Mouse (Mus musculus): ENCODE measurements around the gene Nobox. TPM values are rescaled to one million over a fixed set of nuclear protein-coding genes. Genes with fewer than 3 reads are reported as not detected.
A peak's percentile ranks its signal among the peaks of the same experiment; 100 is the strongest.

Nobox gene
- polyA plus RNA-seq, 1 experiment, result not detected

DNA sequence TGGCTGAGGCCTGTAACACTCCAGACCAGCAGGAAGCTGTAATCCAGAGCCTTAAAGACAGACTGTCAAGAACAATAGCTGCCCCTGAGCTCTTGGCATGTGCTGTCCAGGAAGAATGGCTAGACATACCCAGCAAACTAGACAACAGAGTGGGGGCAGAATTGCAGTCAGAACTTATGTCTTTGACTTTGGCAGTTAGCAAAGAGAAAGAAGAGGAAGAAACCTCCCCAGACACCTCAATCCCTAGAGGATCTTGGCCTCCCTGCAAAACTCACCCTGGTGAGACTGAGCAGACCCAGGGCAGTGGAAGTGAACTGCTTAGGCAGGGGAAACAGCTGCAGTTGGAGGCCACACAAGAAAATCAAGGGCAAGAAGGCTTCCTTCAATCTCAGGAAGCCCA lies 36.8 kb downstream of the Nobox start:
- no peak for TF ChIP-seq TCF12 (IDR thresholded peaks at IDR 0.05; ENCODE audit: insufficient read depth, poor library complexity, severe bottlenecking)
- no peak for TF ChIP-seq REST (IDR thresholded peaks at IDR 0.05; ENCODE audit: insufficient read depth, insufficient read length)
- no peak for TF ChIP-seq E2F4 (IDR thresholded peaks at IDR 0.05; ENCODE audit: insufficient read depth)
- no peak for TF ChIP-seq CEBPB (IDR thresholded peaks at IDR 0.05; ENCODE audit: insufficient read depth, poor library complexity, severe bottlenecking)
- no peak for TF ChIP-seq MAX (IDR thresholded peaks at IDR 0.05; ENCODE audit: low read depth)
- no peak for TF ChIP-seq TCF3 (IDR thresholded peaks at IDR 0.05; ENCODE audit: insufficient read length, low read depth)
- TF ChIP-seq USF1 (IDR thresholded peaks at IDR 0.05; ENCODE audit: low read depth), result no peak
- no peak for TF ChIP-seq POLR2A (IDR thresholded peaks at IDR 0.05; ENCODE audit: insufficient read length, low read depth)
- no peak for TF ChIP-seq SRF (IDR thresholded peaks at IDR 0.05; ENCODE audit: control insufficient read depth, insufficient read length, low read depth)
- no peak for TF ChIP-seq POLR2AphosphoS2 (IDR thresholded peaks at IDR 0.05; ENCODE audit: insufficient read length, low read depth)
- no peak for TF ChIP-seq MYOG (IDR thresholded peaks at IDR 0.05; ENCODE audit: control insufficient read depth in 1 of 3, insufficient read depth in 1 of 3, insufficient read length in 2 of 3, low read depth in 2 of 3)
- TF ChIP-seq MYOD1 (IDR thresholded peaks at IDR 0.05; ENCODE audit: control insufficient read depth in 1 of 3, insufficient read length in 2 of 3, low read depth in 2 of 3), result no peak
- H3K4me2 ChIP-seq (ENCODE audit: low read depth), result no peak overlapping the region
- no peaks in the 10 kb centered on the region for H3K27me3 ChIP-seq (ENCODE audit: control insufficient read depth, insufficient read depth, insufficient read length)
- H3K36me3 ChIP-seq (ENCODE audit: control insufficient read depth, insufficient read depth), result peaks cover 23% of the 10 kb centered on the region
- H3ac ChIP-seq (ENCODE audit: control insufficient read depth, insufficient read length), result no peak overlapping the region
- no peak overlapping the region for H3K4me3 ChIP-seq
- no peaks in the 10 kb centered on the region for H3K79me2 ChIP-seq (ENCODE audit: control insufficient read depth, insufficient read depth)

DNA sequence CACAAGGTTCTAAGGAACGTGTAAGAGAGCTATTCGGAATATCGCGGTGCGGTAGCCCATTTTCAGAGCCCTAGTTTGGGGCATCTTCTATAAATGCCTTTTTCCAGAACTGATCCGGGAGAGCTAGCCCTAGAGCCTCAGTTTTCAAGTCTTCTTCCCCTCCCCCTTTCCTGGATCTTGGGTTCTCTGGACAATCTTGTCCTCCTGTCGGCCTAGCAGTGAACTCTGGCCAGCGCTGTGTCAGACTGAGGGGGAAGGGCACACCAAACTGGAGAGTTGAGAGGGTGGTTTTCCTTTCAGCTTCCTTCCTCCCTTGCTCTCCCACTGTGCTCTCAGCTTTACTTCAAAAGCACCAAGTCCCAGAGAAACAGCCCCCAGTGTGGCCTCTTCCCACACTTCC lies 43.0 kb downstream of the Nobox start:
- no peaks in the 10 kb centered on the region for H3K79me2 ChIP-seq (ENCODE audit: control insufficient read depth, insufficient read depth)
- peak overlapping the region; percentile 65 for H3K4me3 ChIP-seq
- no peak overlapping the region for H3ac ChIP-seq (ENCODE audit: control insufficient read depth, insufficient read length)
- H3K4me2 ChIP-seq (ENCODE audit: low read depth), result peak overlapping the region; percentile 87
- no peak for TF ChIP-seq MYOG (IDR thresholded peaks at IDR 0.05; ENCODE audit: control insufficient read depth in 1 of 3, insufficient read depth in 1 of 3, insufficient read length in 2 of 3, low read depth in 2 of 3)
- no peak for TF ChIP-seq REST (IDR thresholded peaks at IDR 0.05; ENCODE audit: insufficient read depth, insufficient read length)
- no peak for TF ChIP-seq TCF12 (IDR thresholded peaks at IDR 0.05; ENCODE audit: insufficient read depth, poor library complexity, severe bottlenecking)
- TF ChIP-seq TCF3 (IDR thresholded peaks at IDR 0.05; ENCODE audit: insufficient read length, low read depth), result no peak
- TF ChIP-seq CEBPB (IDR thresholded peaks at IDR 0.05; ENCODE audit: insufficient read depth, poor library complexity, severe bottlenecking), result no peak
- no peak for TF ChIP-seq MAX (IDR thresholded peaks at IDR 0.05; ENCODE audit: low read depth)
- TF ChIP-seq E2F4 (IDR thresholded peaks at IDR 0.05; ENCODE audit: insufficient read depth), result no peak
- TF ChIP-seq POLR2A (IDR thresholded peaks at IDR 0.05; ENCODE audit: insufficient read length, low read depth), result no peak
- no peak for TF ChIP-seq USF1 (IDR thresholded peaks at IDR 0.05; ENCODE audit: low read depth)
- TF ChIP-seq MYOD1 (IDR thresholded peaks at IDR 0.05; ENCODE audit: control insufficient read depth in 1 of 3, insufficient read length in 2 of 3, low read depth in 2 of 3), result no peak
- no peak for TF ChIP-seq SRF (IDR thresholded peaks at IDR 0.05; ENCODE audit: control insufficient read depth, insufficient read length, low read depth)
- H3K36me3 ChIP-seq (ENCODE audit: control insufficient read depth, insufficient read depth), result no peaks in the 10 kb centered on the region
- H3K27me3 ChIP-seq (ENCODE audit: control insufficient read depth, insufficient read depth, insufficient read length), result no peaks in the 10 kb centered on the region

DNA sequence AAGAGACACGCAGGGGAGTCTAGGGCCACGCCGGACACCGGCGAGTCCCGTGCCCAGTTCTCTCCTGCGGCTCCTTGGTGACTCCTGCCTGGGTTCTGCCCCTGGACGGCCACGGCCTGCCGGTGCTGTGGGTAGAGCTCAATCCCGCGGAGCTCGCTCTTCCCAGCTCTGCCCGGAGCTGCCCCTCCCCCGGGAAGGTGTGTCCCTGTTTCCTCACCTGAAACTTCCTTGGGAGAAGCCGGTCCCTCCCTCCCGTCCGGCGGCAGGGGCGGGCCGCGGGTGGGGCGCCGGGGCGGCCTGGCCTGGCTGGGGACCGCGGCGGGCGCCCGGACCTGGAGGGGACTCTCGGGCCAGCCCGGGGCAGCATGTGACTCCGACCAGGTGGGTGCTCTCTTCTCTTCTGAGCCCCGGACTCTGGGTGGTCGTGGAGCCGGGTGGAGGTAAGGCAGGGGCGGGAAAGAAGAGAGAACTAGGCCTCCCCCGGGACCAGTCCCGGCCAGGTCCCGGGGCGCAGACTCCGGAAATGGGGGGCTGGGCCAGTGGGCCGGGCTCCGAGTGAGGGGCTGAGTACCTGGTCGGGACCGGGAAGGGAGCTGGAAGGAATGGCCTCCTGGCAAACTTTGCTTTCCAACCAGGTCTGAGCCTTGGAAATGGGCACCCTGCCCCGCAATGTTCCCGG lies 43.9 kb downstream of the Nobox start, which contains the start of gene Arhgef5:
TSS of gene Arhgef5 (plus strand) at position 220 of the 679 bp plus-strand sequence.
- no peaks in the 10 kb centered on the region for H3K36me3 ChIP-seq (ENCODE audit: control insufficient read depth, insufficient read depth)
- no peaks in the 10 kb centered on the region for H3K79me2 ChIP-seq (ENCODE audit: control insufficient read depth, insufficient read depth)
- H3K4me3 ChIP-seq, result peak within 1 kb of the TSS; percentile 65
- TF ChIP-seq POLR2A (IDR thresholded peaks at IDR 0.05; ENCODE audit: insufficient read length, low read depth), result peak; percentile 17
- TF ChIP-seq TCF3 (IDR thresholded peaks at IDR 0.05; ENCODE audit: insufficient read length, low read depth), result no peak
- H3ac ChIP-seq (ENCODE audit: control insufficient read depth, insufficient read length), result peak within 1 kb of the TSS; percentile 73
- no peaks in the 10 kb centered on the region for H3K27me3 ChIP-seq (ENCODE audit: control insufficient read depth, insufficient read depth, insufficient read length)
- H3K4me2 ChIP-seq (ENCODE audit: low read depth), result peak within 1 kb of the TSS; percentile 87

DNA sequence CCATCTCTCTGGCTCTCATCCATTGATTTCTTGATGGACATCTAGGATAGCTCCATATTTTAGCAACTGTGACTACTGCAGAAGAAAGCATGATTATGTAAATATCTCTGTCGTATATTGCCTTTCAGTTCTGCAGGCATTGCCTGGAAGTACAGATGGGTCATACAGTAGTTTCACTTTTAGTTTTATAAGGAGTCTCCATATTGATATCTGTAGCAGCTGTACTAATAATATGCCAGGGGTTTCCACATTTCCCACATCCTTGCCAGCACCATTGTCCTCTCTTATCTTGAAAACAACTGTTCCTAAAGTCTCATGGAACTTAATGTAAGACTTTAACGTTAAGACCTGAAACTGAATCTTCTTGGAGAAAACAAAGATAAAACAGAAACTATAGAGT lies 48.6 kb downstream of the Nobox start:
- H3K4me2 ChIP-seq (ENCODE audit: low read depth), result peak overlapping the region; percentile 31
- H3ac ChIP-seq (ENCODE audit: control insufficient read depth, insufficient read length), result no peak overlapping the region
- H3K79me2 ChIP-seq (ENCODE audit: control insufficient read depth, insufficient read depth), result no peaks in the 10 kb centered on the region
- no peaks in the 10 kb centered on the region for H3K36me3 ChIP-seq (ENCODE audit: control insufficient read depth, insufficient read depth)
- TF ChIP-seq CEBPB (IDR thresholded peaks at IDR 0.05; ENCODE audit: insufficient read depth, poor library complexity, severe bottlenecking) (no peak), MYOD1 (IDR thresholded peaks at IDR 0.05; ENCODE audit: control insufficient read depth in 1 of 3, insufficient read length in 2 of 3, low read depth in 2 of 3) (no peak), E2F4 (IDR thresholded peaks at IDR 0.05; ENCODE audit: insufficient read depth) (no peak)
- H3K27me3 ChIP-seq (ENCODE audit: control insufficient read depth, insufficient read depth, insufficient read length), result no peaks in the 10 kb centered on the region
- no peak overlapping the region for H3K4me3 ChIP-seq

DNA sequence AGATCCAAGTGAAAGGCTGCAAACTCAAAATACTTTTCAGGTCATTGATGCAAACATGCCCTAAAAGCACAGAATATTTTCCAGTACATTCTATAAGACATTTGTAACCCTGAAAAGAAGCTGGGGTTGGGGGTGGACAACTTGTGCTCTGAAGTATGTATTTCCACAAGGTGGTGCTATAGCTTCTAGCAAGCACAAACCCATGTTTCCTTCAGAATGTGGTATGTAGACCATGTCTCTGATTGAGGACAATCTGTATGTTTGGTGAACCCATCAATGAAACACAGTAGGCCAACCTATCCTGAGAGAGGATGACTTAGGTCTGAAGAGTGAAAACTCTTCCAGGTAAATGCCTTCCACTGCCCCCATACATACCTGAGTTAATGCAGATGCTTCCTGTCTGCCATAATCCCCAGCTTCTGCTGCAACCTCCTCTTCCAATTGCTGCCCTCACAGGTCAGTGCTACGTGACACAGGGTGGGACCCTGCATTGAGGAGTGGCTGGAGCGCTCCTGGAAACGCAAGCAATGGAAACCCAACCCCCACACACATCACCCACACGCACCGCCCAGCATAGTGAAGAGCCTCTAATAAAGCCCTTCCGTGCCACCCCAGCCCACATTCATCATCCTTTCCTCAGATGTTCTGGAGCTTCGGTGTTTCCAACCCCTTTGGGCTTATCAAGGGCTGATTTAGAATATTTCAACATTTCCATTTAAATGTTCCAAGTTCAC lies 55.0 kb downstream of the Nobox start:
- H3K79me2 ChIP-seq (ENCODE audit: control insufficient read depth, insufficient read depth), result no peaks in the 10 kb centered on the region
- TF ChIP-seq MAX (IDR thresholded peaks at IDR 0.05; ENCODE audit: low read depth) (no peak), CEBPB (IDR thresholded peaks at IDR 0.05; ENCODE audit: insufficient read depth, poor library complexity, severe bottlenecking) (no peak), TCF12 (IDR thresholded peaks at IDR 0.05; ENCODE audit: insufficient read depth, poor library complexity, severe bottlenecking) (no peak), POLR2AphosphoS2 (IDR thresholded peaks at IDR 0.05; ENCODE audit: insufficient read length, low read depth) (no peak), E2F4 (IDR thresholded peaks at IDR 0.05; ENCODE audit: insufficient read depth) (no peak), REST (IDR thresholded peaks at IDR 0.05; ENCODE audit: insufficient read depth, insufficient read length) (no peak), MYOG (IDR thresholded peaks at IDR 0.05; ENCODE audit: control insufficient read depth in 1 of 3, insufficient read depth in 1 of 3, insufficient read length in 2 of 3, low read depth in 2 of 3) (no peak), SRF (IDR thresholded peaks at IDR 0.05; ENCODE audit: control insufficient read depth, insufficient read length, low read depth) (no peak), MYOD1 (IDR thresholded peaks at IDR 0.05; ENCODE audit: control insufficient read depth in 1 of 3, insufficient read length in 2 of 3, low read depth in 2 of 3) (no peak), TCF3 (IDR thresholded peaks at IDR 0.05; ENCODE audit: insufficient read length, low read depth) (no peak), POLR2A (IDR thresholded peaks at IDR 0.05; ENCODE audit: insufficient read length, low read depth) (no peak), USF1 (IDR thresholded peaks at IDR 0.05; ENCODE audit: low read depth) (no peak)

More for the DNA sequence above, 55.0 kb downstream of the Nobox start:
- no peaks in the 10 kb centered on the region for H3K27me3 ChIP-seq (ENCODE audit: control insufficient read depth, insufficient read depth, insufficient read length)
- no peak overlapping the region for H3K4me2 ChIP-seq (ENCODE audit: low read depth)
- H3K36me3 ChIP-seq (ENCODE audit: control insufficient read depth, insufficient read depth), result no peaks in the 10 kb centered on the region
- H3K4me3 ChIP-seq, result no peak overlapping the region
- H3ac ChIP-seq (ENCODE audit: control insufficient read depth, insufficient read length), result no peak overlapping the region

All from myocyte (in vitro differentiated cells).